Mouse (Mus musculus): ENCODE data around the gene Atp1b2. TPM values are rescaled to one million over a fixed set of nuclear protein-coding genes. Genes with fewer than 3 reads are reported as not detected.

The Atp1b2 gene
- total RNA-seq, 2 experiments from 2014 or later: 513 to 551 TPM

DNA sequence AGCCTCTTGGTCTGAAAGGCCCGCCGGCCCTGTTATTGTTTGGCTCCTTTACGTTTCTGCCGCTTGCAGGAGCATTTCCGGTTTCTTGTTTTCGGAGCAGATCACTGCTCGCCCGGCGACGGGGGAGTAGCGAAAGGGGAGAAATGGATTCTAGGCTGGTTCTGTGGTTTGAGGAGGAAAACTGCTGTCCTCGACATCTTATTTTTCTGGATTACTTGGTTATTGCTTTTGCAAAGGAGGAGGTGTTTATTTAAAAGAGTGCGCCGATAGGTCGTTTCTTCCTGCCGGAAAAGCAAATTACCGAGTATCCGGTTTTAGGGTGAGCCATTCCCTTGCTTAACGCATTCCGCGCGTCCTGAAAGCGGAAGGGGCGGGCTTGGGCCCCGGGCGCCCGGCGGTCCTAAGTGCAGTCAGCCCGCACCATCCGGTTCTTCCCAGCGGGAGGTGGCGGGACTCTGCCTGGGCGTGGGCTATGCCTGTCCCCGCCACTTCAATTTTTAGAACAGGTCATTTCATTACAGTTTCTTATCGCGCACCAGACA lies 24.5 kb downstream of the Atp1b2 start:
- DNase-seq (ENCODE audit: low spot score in 2 of 2): peak; percentile 89 to 93

- no peak for DNase-seq (ENCODE audit: low spot score in 2 of 2)
These were observed 25.1 kb downstream of the Atp1b2 start for GRCm38 (mm10) chr11:69580572-69581146.

DNA sequence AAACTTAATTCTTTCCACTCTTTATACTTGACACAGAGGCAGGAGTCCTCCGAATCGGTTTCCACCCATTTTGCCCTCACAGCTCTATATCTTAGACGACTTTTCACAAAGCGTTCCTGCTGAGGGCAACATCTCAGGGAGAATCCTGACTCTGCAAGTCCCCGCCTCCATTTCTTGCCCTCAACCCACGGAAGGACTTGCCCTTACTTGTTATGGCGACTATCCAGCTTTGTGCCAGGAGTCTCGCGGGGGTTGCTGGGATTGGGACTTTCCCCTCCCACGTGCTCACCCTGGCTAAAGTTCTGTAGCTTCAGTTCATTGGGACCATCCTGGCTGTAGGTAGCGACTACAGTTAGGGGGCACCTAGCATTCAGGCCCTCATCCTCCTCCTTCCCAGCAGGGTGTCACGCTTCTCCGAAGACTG lies 25.6 kb downstream of the Atp1b2 start, which contains the start of the genes Wrap53 and Trp53:
Wrap53 (minus strand) TSS at position 165 of the 424 bp plus-strand sequence.
Trp53 (plus strand) TSS at position 269 of the 424 bp plus-strand sequence.
- DNase-seq (ENCODE audit: low spot score in 2 of 2): peak; percentile 82 to 95

DNA sequence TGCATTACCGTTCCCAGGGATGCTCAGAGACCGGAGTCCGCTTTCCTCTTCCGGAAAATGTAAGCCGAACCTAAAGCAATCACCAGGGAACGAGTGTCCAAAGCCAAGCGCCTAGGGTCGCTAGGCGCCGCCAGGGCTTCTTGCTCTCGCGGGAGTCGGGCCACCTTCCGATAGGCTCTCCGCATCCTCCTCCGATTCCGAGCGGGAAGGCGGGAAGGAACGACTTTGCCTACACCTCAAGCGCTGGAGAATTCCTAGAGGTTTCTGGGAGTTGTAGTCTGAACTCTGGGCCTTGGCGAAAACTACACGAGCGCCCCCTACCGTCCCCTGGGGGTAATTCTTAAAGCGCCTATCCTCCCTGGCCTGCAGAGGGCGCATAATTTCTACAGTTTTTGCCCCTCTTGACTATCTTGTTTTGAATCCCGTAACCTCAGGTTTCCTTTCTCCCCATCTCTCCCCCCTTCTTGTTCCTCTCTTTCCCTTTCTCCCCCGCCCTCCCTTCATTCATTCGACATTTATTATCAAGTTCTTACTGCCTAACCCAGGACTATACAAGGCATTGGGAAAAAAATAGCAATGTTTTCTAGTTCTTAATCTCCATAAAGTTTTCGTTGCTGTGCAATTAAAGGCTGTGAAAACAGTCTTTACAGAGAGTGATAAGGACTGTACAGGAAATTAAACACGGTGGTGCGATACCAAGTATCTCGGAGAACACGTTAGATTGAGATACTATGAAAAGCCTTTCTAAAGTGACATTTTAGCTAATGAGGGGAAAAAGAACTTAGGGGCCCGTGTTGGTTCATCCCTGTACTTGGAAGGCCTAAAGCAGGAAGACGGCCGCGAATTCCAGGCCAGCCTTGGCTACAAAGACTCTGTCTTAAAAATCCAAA lies 26.4 kb downstream of the Atp1b2 start:
- DNase-seq (ENCODE audit: low spot score in 2 of 2): peak; percentile 98 to 99

DNA sequence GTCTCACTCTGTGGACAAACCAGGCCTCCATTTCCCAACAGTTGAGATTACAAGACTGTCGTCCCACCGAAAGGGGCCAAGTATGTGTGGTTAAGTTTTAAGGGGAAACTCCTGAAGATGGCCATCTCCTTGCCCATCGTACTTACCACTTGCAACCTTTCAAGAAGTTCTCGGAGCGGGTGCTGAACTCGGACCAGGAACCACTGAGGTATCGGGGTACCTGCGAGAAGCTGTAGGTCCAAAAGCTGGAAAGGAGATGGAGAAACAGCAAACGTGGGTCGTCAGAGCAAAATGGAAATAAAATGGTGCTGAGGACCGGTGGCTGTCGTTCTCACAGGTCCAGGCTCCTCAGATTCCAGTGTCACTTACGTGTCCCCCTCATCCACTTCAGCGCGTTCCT lies 27.4 kb downstream of the Atp1b2 start:
- DNase-seq (ENCODE audit: low spot score in 2 of 2): no peak

DNA sequence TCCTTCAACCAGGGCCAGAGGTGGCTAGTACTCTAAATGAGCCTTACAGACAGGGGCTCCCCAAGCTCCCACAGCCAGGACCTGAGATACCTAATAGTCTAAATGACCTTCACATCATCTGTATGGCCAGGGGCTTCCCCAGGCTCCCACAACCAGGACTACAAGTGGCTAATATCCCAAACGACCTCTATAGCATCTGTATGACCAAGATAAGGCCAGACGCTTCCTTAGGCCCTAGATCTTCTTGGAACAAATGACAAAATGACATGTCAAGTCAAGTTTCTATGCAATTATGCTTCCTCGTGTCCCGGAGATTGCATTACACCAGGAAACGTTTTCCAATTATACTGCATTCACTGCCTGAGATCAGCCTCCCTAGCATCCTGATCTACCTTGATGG lies 29.4 kb downstream of the Atp1b2 start:
- no peak for DNase-seq (ENCODE audit: low spot score in 2 of 2)

- no peak for DNase-seq (ENCODE audit: low spot score in 2 of 2)
These were observed 30.5 kb downstream of the Atp1b2 start for GRCm38 (mm10) chr11:69575220-69575619.

DNA sequence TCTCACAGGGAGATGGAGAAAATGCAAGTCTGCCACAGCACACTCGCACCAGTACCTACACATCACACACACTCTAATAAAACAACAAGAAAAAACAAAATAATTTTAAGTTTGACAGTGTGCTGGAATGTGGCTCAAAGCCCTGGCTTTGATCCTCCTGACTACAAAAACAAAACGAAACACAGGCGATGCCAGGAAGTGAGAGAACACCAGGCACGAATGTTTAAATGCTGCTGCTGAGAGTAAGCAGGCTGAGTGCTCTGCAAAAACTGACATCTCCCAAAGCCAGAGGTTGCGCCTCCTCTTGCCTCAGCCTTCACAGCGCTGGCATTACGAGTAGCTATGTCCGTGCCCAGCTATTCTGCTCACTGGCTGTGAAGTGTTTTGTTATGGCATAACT lies 40.6 kb downstream of the Atp1b2 start:
- no peak for DNase-seq (ENCODE audit: low spot score in 2 of 2)

DNA sequence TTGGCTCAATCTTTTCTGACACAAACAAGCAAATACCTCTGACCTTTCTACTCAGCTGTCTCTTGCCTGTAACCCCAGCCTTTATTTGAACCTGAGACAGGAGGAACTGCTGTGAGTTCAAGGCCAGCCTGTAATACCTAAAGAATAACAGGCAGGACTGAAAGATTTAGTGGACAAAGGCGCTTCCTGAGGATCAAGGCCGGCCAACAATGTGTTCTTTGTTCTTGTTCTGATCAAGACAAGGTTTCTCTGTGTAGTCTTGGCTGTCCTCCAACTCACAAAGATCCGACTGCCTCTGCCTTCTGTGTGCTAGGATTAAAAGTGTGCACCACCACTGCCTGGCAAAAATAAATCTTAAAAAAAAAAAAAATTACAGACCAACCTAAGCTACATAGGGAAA lies 41.4 kb downstream of the Atp1b2 start:
- no peak for DNase-seq (ENCODE audit: low spot score in 2 of 2)

DNA sequence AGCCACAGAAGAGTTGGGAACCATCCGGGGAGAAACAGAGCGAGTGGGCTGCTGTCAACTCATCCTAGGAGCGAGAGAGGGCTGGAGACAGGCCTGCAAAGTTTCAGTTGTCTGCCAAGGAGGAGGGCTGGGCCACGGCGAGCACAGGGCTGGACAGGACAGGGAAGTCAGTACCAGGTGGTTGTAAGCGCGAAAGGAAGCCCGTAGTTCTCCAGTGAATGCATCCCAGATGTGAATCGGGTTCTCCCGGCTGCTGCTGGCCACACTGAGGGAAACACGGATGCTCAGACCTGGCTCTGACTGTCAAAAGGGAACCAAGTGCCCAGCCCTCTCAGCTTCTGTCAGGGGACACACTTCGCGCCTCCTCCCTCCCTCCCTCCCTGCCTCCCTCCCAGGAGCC lies 42.4 kb downstream of the Atp1b2 start:
- DNase-seq (ENCODE audit: low spot score in 2 of 2): no peak

GRCm38 (mm10) chr11:69560896-69561854 lies 44.6 kb downstream of the Atp1b2 start:
- DNase-seq (ENCODE audit: low spot score in 2 of 2): no peak

DNA sequence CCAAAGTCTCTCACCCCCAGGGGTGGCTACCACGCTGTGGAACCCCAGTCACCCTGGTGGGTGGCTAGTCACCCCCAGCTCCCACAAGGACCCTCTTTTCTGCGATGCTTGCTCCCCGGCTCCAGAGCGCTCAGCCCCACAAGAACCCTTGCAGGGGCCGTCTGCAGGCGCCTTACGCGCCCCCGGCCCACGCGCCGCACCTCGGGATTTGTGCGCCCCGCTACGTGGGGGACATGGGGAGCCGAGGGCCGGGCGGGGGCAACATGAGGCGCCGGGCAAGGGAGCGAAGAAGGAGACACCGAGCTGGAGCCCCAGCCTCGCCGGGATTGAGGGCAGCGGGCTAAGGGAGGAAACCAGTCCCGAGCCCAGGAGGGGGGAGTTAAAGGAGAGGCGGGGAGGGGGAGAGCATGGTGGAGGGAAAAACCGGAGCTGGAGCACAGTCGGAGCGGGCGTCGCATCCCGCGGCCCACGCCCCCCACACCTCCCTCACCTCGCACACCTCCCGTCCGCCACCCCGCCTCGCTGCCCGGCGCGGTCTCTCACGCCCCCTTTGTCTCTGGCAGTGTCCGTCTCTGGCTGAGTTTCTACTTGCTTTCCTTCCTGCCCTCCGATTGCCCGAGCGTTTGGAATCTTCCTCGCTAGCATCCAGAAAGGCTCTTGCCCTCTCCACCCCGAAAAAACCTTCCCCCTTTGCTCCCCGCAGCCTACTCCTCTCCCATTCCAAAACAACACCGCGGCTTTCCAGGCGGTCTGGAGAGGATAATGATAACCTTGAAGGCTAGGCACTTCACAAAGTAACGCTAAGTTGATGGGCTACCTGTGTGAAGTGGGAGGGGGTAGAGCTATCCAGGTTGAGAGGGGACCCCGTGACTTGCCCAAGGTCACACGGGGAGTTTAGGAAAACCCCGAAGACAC lies 45.6 kb downstream of the Atp1b2 start, which contains the start of gene Efnb3:
Efnb3 (minus strand) TSS at position 355 of the 915 bp plus-strand sequence.
- DNase-seq (ENCODE audit: low spot score in 2 of 2): peak in 1 of 2 experiments; percentile 66

- DNase-seq (ENCODE audit: low spot score in 2 of 2): no peak
These were observed 46.6 kb downstream of the Atp1b2 start for GRCm38 (mm10) chr11:69559183-69559582.

DNA sequence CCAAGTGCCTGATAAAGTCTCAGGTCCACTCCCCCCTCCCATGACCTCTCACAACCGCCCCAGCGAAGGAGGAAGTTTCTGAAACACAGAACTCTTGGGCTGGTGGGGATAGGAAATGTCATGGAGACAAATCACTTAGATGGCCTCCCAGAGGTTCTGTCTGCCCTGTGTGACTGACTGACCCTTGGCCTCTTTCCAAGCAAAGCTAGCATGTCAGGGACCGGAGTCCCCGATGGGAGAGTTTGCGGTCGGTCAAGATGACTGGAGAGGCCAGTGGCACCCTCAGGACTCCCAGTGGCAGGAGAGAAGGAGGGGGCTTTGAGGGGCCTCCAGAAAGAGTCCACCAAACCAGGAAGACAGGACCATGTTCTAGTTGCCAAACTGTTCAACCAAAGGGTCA lies 47.0 kb downstream of the Atp1b2 start:
- DNase-seq (ENCODE audit: low spot score in 2 of 2): no peak

GRCm38 (mm10) chr11:69557381-69557958 lies 48.3 kb downstream of the Atp1b2 start:
- peak; percentile 65 to 66 for DNase-seq (ENCODE audit: low spot score in 2 of 2)

DNA sequence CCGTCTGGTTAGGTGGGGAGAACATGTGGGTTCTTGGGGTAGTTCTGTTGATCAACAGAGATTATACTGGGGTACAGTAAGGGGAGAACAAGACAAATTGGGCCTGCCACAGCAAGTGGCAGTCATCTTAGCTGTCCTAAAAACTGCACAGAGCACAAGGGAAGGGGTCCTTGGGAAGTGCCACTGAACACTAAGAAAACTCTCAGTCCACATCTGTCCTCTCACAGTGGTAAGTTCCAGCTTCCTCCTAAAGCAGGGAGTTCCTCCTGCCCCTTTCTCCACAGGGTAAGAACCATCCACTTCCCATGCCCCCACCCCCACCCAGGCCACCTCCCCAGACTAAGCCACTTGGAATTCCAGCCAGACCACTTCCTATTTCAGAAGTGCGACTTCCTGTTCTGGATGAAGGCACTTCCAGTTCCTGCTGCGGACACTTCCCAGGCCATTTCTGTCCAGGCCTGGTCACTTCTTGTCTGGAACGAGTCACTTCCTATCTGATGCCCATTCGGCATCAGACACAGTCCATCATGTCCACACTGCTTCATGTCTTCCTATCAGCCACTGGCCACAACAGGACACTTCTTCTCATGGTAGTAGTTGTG lies 51.1 kb downstream of the Atp1b2 start:
- no peak for DNase-seq (ENCODE audit: low spot score in 2 of 2)

DNA sequence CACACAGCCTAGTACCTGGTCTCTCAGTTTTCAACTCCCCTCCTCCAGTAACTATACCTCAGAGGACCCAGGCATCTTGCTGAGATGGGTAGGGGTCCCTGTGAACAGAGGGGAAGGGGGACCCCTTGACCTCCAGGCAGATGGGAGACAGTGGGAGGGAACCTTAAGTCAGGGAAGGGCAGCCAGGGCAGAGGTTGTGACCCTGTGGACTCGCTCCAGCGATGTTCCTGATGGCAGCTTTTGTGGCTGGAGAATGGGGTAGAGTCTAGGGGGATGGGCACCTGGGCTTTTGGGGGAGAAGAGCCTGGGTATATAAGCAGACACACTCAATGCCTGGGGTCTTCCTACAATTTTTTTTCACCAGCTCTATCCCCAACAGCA lies 52.4 kb downstream of the Atp1b2 start:
- no peak for DNase-seq (ENCODE audit: low spot score in 2 of 2)

GRCm38 (mm10) chr11:69552622-69553340 lies 53.0 kb downstream of the Atp1b2 start:
- DNase-seq (ENCODE audit: low spot score in 2 of 2): peak; percentile 78 to 86
